In the genomic region with DNA sequence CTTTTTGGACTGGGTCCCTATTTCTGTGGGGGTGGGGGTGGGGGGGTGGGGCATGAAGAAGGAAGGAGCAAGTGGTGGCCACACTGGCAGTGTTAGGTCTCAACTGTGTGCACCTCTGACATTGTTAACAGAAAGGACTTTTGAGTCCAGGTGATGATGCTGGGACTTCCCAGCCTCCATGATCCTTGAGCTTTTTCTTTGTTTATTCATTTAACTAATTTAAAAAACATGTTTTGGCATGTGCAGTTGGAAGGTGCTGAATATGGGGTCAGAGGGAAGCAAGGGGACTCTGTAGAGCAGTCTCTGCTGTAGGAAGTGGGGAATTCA, we compare ENCODE assay signal across 18 mouse cellular contexts.
DNase-seq lines count a peak whose midpoint lies in the region; ATAC-seq and TF ChIP-seq lines count a peak whose summit lies in the region.
"Had no signal": no experiment of that assay in that cellular context is flagged by ENCODE, and none has a peak within 500 bp of the region (broad histone marks: within the 10 kb centered on the region; RNA-seq: fewer than 3 reads in every experiment).

No protein-coding gene starts in this region.

- DNase-seq in embryonic facial prominence, embryonic 10.5 days (ENCODE audit: low spot score) = no peak
- no peak for DNase-seq in kidney, adult 2 months
- DNase-seq in kidney, postnatal 4 days = no peak
- DNase-seq in lung, postnatal 10 days = no peak
- no peak for DNase-seq in frontal cortex, postnatal 36 days (ENCODE audit: low spot score in 2 of 2)
- DNase-seq: cerebellum, adult 9-11 months; gastrocnemius, postnatal 10 days; heart, adult 11 months; right cerebral cortex, postnatal 4 days; thymus, postnatal 25 days had no signal

- no peak for TF ChIP-seq POLR2A in kidney, adult 2 months (IDR thresholded peaks at IDR 0.05; ENCODE audit: low read depth, low read length)

- no peak overlapping the region for H3K9ac ChIP-seq in embryonic facial prominence, embryonic 12.5 days
- H3K9ac ChIP-seq in lung, embryonic 16.5 days (ENCODE audit: low read length) = no peak overlapping the region
- no peak overlapping the region for H3K9ac ChIP-seq in stomach, embryonic 16.5 days (ENCODE audit: low read length)
- H3K9ac ChIP-seq: liver, embryonic 15.5 days; midbrain, embryonic 13.5 days; neural tube, embryonic 12.5 days had no signal

- no peak overlapping the region for H3K4me3 ChIP-seq in embryonic facial prominence, embryonic 12.5 days
- H3K4me3 ChIP-seq in embryonic facial prominence, embryonic 10.5 days = no peak overlapping the region
- no peak overlapping the region for H3K4me3 ChIP-seq in kidney, adult 2 months (ENCODE audit: insufficient read depth, low read depth, low read length)
- H3K4me3 ChIP-seq in lung, embryonic 16.5 days (ENCODE audit: low read length) = no peak overlapping the region
- no peak overlapping the region for H3K4me3 ChIP-seq in stomach, embryonic 16.5 days (replicated peaks; ENCODE audit: low read length)
- H3K4me3 ChIP-seq: liver, embryonic 15.5 days; midbrain, embryonic 13.5 days; neural tube, embryonic 12.5 days had no signal

- no peaks in the 10 kb centered on the region for H3K9me3 ChIP-seq in embryonic facial prominence, embryonic 12.5 days
- no peaks in the 10 kb centered on the region for H3K9me3 ChIP-seq in embryonic facial prominence, embryonic 10.5 days
- no peaks in the 10 kb centered on the region for H3K9me3 ChIP-seq in lung, embryonic 16.5 days (ENCODE audit: control insufficient read depth, low read length)
- no peaks in the 10 kb centered on the region for H3K9me3 ChIP-seq in stomach, embryonic 16.5 days (replicated peaks; ENCODE audit: control insufficient read depth, low read length)
- H3K9me3 ChIP-seq: liver, embryonic 15.5 days; midbrain, embryonic 13.5 days; neural tube, embryonic 12.5 days had no signal

- H3K36me3 ChIP-seq in embryonic facial prominence, embryonic 12.5 days = no peaks in the 10 kb centered on the region
- H3K36me3 ChIP-seq in embryonic facial prominence, embryonic 10.5 days (replicated peaks) = no peaks in the 10 kb centered on the region
- no peaks in the 10 kb centered on the region for H3K36me3 ChIP-seq in kidney, adult 2 months (ENCODE audit: control insufficient read depth, insufficient read depth, low read length)
- H3K36me3 ChIP-seq in lung, embryonic 16.5 days (ENCODE audit: control insufficient read depth, insufficient read depth, low read length) = no peaks in the 10 kb centered on the region
- no peaks in the 10 kb centered on the region for H3K36me3 ChIP-seq in stomach, embryonic 16.5 days (ENCODE audit: control insufficient read depth, insufficient read depth, low read length)
- H3K36me3 ChIP-seq: G1E; liver, embryonic 15.5 days; midbrain, embryonic 13.5 days; neural tube, embryonic 12.5 days had no signal

- peaks cover 52% of the 10 kb centered on the region for H3K4me1 ChIP-seq in embryonic facial prominence, embryonic 12.5 days
- peaks cover 82% of the 10 kb centered on the region for H3K4me1 ChIP-seq in embryonic facial prominence, embryonic 10.5 days
- H3K4me1 ChIP-seq in kidney, adult 2 months (ENCODE audit: control insufficient read depth, insufficient read depth, low read length) = peaks cover 78% of the 10 kb centered on the region
- peaks cover 43% of the 10 kb centered on the region for H3K4me1 ChIP-seq in lung, embryonic 16.5 days (replicated peaks; ENCODE audit: control insufficient read depth, insufficient read depth, low read length)
- H3K4me1 ChIP-seq in stomach, embryonic 16.5 days (ENCODE audit: control insufficient read depth, insufficient read depth, low read length) = peaks cover 48% of the 10 kb centered on the region

- no peak for ATAC-seq in embryonic facial prominence, embryonic 12.5 days (ENCODE audit: insufficient number of reproducible peaks, insufficient read depth, low FRiP score, low TSS enrichment)
- peak; percentile 43 for ATAC-seq in lung, embryonic 16.5 days (ENCODE audit: low read depth)
- no peak for ATAC-seq in stomach, embryonic 16.5 days (ENCODE audit: insufficient read depth, low FRiP score)
- ATAC-seq: activated CD4-positive, CD25-positive, alpha-beta regulatory T cell, adult 4 months; midbrain, embryonic 13.5 days had no signal

- TF ChIP-seq CTCF in kidney, adult 2 months (conservative IDR thresholded peaks at IDR 0.05; ENCODE audit: insufficient read depth, insufficient read length, low read depth, low read length) = no peak

- 0 out of 2 replicates have a peak overlapping the region, but pooled peaks have one; percentile 30 for H3K27ac ChIP-seq in embryonic facial prominence, embryonic 12.5 days
- H3K27ac ChIP-seq in embryonic facial prominence, embryonic 10.5 days (replicated peaks) = no peak overlapping the region
- peak overlapping the region; percentile 91 for H3K27ac ChIP-seq in kidney, adult 2 months (ENCODE audit: insufficient read depth, low read depth, low read length)
- H3K27ac ChIP-seq in lung, embryonic 16.5 days (ENCODE audit: low read length) = peak overlapping the region; percentile 76
- peak overlapping the region; percentile 75 for H3K27ac ChIP-seq in stomach, embryonic 16.5 days (ENCODE audit: low read length)
- H3K27ac ChIP-seq: liver, embryonic 15.5 days; midbrain, embryonic 13.5 days; neural tube, embryonic 12.5 days had no signal

- no peaks in the 10 kb centered on the region for H3K27me3 ChIP-seq in embryonic facial prominence, embryonic 12.5 days
- H3K27me3 ChIP-seq in embryonic facial prominence, embryonic 10.5 days (replicated peaks; ENCODE audit: low read depth, poor library complexity, severe bottlenecking) = no peaks in the 10 kb centered on the region
- no peaks in the 10 kb centered on the region for H3K27me3 ChIP-seq in kidney, adult 2 months (replicated peaks; ENCODE audit: control insufficient read depth, insufficient read depth, low read length)
- H3K27me3 ChIP-seq in lung, embryonic 16.5 days (ENCODE audit: control insufficient read depth, insufficient read depth, low read depth, low read length) = no peaks in the 10 kb centered on the region
- H3K27me3 ChIP-seq in stomach, embryonic 16.5 days (ENCODE audit: control insufficient read depth, insufficient read depth, low read length) = no peaks in the 10 kb centered on the region
- H3K27me3 ChIP-seq: liver, embryonic 15.5 days; neural tube, embryonic 12.5 days had no signal

- H3K4me2 ChIP-seq in embryonic facial prominence, embryonic 12.5 days (replicated peaks) = no peak overlapping the region
- H3K4me2 ChIP-seq in lung, embryonic 16.5 days (ENCODE audit: low read depth, low read length) = no peak overlapping the region
- H3K4me2 ChIP-seq in stomach, embryonic 16.5 days (ENCODE audit: low read depth, low read length) = no peak overlapping the region
- H3K4me2 ChIP-seq: liver, embryonic 15.5 days; midbrain, embryonic 13.5 days; neural tube, embryonic 12.5 days had no signal
